Mouse (Mus musculus): Measurements from ENCODE around the gene Ahdc1. TPM values are rescaled to one million over a fixed set of nuclear protein-coding genes. Genes with fewer than 3 reads are reported as not detected.

The Ahdc1 gene
- total and polyA plus RNA-seq, 2 experiments from 2014 or later: 11.0 to 115 TPM

DNA sequence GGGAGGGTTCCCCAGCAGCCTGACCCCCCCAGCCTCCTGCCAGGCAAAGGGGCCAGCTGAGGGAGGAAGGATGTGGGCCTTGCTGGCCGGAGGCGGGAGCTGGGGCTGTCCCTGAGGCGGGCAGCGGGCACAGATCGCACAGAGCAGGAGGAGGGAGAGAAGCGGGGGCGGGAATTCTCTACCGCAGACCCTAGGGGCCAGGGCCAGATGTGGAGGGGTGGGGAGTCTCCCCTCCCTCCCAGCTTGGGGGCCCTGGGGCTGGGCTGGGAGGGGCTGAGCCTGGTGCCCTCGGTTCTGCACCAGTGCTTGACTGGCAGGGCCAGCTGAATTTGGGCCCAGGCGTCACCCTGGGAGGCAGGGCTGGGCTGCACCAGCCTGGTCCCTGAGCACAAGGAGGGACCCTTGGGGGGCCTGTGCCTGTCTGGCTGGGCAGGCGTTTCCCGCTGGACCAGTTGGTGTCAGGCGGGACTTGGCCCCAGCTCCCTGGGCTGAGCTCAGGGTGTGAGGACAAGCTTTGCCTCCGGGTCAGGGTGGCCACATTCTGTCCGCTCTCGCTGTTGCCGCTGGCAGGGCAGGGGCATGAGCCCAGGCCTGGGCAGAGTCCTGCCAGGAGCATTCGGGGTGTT lies 2.3 kb downstream of the Ahdc1 start:
- Histone ChIP-seq H3K4me2 (ENCODE audit: low read depth, low read length, poor library complexity, severe bottlenecking) (peak overlapping the region; percentile 98), H3K27ac (ENCODE audit: low read depth, low read length) (peak overlapping the region; percentile 96), H3K27me3 (ENCODE audit: insufficient read depth, low read length) (peaks cover 5% of the 10 kb centered on the region; the same call in 1 of the 2 replicates), H3K4me1 (ENCODE audit: insufficient read depth, low read length) (peaks cover 32% of the 10 kb centered on the region), H3K9me3 (ENCODE audit: low read length) (no peaks in the 10 kb centered on the region), H3K36me3 (ENCODE audit: insufficient read depth, low read length) (no peaks in the 10 kb centered on the region), H3K9ac (replicated peaks; ENCODE audit: low read length, poor library complexity, severe bottlenecking) (peak overlapping the region; percentile 95), H3K4me3 (ENCODE audit: low read depth, low read length) (peak overlapping the region; percentile 95)
- no peak for TF ChIP-seq CTCF (IDR thresholded peaks at IDR 0.05)
- 2% methylated on average over 16 of the region's 18 CpGs for WGBS
- ATAC-seq (ENCODE audit: low FRiP score) (peak; percentile 13; the same call in 1 of the 2 replicates), DNase-seq (ENCODE audit: low spot score) (peak; percentile 40)

DNA sequence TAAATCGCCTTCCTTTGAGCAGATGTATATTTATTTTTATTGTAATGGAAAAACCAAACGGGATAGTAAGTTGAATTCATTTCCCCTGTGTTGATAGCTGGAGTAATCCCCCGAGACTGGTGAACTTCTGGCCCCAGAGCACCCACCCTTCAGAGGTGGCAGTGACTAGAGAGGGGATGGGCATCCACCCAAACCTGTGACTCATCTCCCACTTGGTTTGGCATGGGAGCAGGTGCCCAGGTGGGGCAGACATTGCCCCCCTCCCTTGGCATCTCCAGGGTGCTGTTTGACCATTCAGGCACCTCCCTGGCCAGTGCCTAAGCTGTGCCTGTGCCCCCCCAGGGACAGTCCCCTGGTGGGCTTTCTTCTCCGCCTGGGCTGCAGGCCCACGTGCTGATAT lies 3.0 kb downstream of the Ahdc1 start:
- H3K36me3 ChIP-seq (ENCODE audit: insufficient read depth, low read length): no peaks in the 10 kb centered on the region
- H3K27me3 ChIP-seq (ENCODE audit: insufficient read depth, low read length): peaks cover 5% of the 10 kb centered on the region; the same call in 1 of the 2 replicates
- DNase-seq (ENCODE audit: low spot score) (no peak), ATAC-seq (ENCODE audit: low FRiP score) (no peak)
- 13% methylated on average over 5 of the region's 5 CpGs for whole genome bisulfite sequencing
- TF ChIP-seq CTCF (IDR thresholded peaks at IDR 0.05): no peak
- peak overlapping the region; percentile 96 for H3K27ac ChIP-seq (ENCODE audit: low read depth, low read length)
- peak overlapping the region; percentile 98 for H3K4me2 ChIP-seq (ENCODE audit: low read depth, low read length, poor library complexity, severe bottlenecking)
- peaks cover 32% of the 10 kb centered on the region for H3K4me1 ChIP-seq (ENCODE audit: insufficient read depth, low read length)
- H3K9ac ChIP-seq (replicated peaks; ENCODE audit: low read length, poor library complexity, severe bottlenecking): peak overlapping the region; percentile 95; the same call in 1 of the 2 replicates
- peak overlapping the region; percentile 95 for H3K4me3 ChIP-seq (ENCODE audit: low read depth, low read length)
- no peaks in the 10 kb centered on the region for H3K9me3 ChIP-seq (ENCODE audit: low read length)

DNA sequence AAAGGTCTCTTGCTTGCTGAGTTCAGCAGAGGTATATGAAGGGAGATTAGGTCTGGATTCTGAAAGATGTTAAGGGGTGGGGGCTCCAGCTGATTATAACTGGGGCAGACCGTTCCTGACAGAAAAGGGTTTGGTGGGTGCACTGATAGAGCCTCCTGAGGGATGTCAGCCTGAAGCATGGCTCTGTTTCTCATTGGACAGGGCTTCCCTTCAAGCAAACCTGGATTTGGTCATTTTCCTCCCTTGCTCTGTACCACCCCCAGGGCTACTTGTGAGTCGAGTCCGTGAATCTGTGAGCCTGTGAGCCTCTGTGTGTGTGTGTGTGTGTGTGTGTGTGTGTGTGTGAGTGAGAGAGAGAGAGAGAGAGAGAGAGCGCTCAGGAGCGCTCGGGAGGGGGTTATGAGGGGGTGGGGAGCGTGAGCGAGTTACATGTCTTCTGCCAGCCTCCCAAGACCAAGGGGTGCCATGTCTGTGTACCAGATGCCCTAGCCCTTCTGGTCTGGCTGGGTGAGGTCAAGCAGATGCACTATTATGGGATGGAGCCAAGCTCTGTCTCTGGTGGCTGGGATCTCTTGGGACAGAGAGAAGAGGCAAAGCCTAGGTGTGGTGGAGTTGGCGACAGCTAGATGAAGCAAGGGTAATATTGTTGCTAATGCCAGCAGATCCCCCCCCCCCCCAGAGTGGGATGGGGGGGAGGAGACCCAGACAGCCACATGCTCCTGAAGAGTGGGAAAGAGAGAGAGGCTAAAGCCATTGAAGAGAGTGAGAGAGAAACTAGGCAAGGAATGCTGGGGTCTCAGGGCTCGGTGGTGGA lies 4.0 kb downstream of the Ahdc1 start:
- ATAC-seq (ENCODE audit: low FRiP score) (no peak), DNase-seq (ENCODE audit: low spot score) (peak; percentile 53)
- H3K4me1 ChIP-seq (ENCODE audit: insufficient read depth, low read length): peaks cover 32% of the 10 kb centered on the region
- H3K4me3 ChIP-seq (ENCODE audit: low read depth, low read length): peak overlapping the region; percentile 95
- H3K9me3 ChIP-seq (ENCODE audit: low read length): no peaks in the 10 kb centered on the region
- H3K27ac ChIP-seq (ENCODE audit: low read depth, low read length): no peak overlapping the region
- H3K36me3 ChIP-seq (ENCODE audit: insufficient read depth, low read length): no peaks in the 10 kb centered on the region
- no peaks in the 10 kb centered on the region for H3K27me3 ChIP-seq (ENCODE audit: insufficient read depth, low read length)
- no peak for TF ChIP-seq CTCF (IDR thresholded peaks at IDR 0.05)
- 17% methylated on average over 10 of the region's 10 CpGs for WGBS
- no peak overlapping the region for H3K9ac ChIP-seq (replicated peaks; ENCODE audit: low read length, poor library complexity, severe bottlenecking)
- H3K4me2 ChIP-seq (ENCODE audit: low read depth, low read length, poor library complexity, severe bottlenecking): peak overlapping the region; percentile 98

DNA sequence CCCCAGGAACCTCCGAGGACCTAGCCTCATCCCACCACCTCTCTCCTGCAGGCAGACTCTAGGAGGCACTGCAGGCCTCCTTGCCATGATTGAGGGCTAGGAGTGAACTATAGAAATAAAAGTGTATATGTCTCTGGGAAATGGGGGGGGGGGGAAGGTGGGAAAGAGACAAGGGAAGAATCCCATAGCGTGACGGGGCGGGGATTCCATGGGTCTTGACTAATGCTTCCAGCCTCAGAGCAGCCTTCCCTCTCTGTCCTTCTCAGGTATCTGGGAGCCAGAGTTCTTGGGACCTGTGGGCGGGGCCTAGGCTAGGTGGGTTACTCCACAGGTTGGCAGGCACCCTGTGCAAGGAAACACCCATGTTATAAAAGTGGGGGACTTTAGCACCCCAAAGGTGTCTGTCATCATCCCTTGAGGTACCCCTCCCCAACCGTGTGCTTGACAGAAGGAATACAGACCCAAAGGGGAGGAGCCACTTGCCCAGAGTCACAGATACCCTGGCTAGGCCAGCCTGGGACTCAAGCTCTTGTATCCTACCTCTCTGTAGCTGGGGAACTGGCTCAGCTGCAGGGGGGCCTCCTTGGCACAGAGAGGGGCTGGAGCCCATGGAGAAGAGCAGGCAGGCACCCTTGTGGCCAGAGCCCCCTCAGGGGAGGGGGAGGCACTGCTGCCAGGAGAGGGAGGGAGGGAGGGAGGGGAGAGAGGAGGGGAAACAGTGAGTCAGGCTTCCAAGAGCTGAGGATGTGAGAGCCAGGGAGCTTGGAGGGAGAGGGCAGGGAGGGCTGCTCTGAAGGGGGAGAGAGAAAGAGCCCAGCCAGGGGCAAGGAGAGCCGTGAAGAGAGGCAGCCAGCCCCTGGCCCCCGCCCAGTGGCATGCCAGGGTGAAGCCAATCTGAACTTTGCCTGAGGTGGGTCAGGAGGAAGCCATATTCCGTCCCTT lies 4.9 kb downstream of the Ahdc1 start:
- no peak for ATAC-seq (ENCODE audit: low FRiP score)
- Histone ChIP-seq H3K4me2 (ENCODE audit: low read depth, low read length, poor library complexity, severe bottlenecking) (peak overlapping the region; percentile 98), H3K4me1 (ENCODE audit: insufficient read depth, low read length) (peaks cover 33% of the 10 kb centered on the region), H3K9ac (replicated peaks; ENCODE audit: low read length, poor library complexity, severe bottlenecking) (peak overlapping the region; percentile 29; the same call in 1 of the 2 replicates), H3K27me3 (ENCODE audit: insufficient read depth, low read length) (no peaks in the 10 kb centered on the region), H3K4me3 (ENCODE audit: low read depth, low read length) (peak overlapping the region; percentile 95; the same call in 1 of the 2 replicates), H3K9me3 (ENCODE audit: low read length) (no peaks in the 10 kb centered on the region), H3K27ac (ENCODE audit: low read depth, low read length) (0 out of 2 replicates have a peak overlapping the region, but pooled peaks have one; percentile 32), H3K36me3 (ENCODE audit: insufficient read depth, low read length) (peaks cover 2% of the 10 kb centered on the region; the same call in 1 of the 2 replicates)
- peak; percentile 52 for TF ChIP-seq CTCF (IDR thresholded peaks at IDR 0.05)
- DNase-seq (ENCODE audit: low spot score): peak; percentile 50
- 37% methylated on average over 9 of the region's 9 CpGs for WGBS

DNA sequence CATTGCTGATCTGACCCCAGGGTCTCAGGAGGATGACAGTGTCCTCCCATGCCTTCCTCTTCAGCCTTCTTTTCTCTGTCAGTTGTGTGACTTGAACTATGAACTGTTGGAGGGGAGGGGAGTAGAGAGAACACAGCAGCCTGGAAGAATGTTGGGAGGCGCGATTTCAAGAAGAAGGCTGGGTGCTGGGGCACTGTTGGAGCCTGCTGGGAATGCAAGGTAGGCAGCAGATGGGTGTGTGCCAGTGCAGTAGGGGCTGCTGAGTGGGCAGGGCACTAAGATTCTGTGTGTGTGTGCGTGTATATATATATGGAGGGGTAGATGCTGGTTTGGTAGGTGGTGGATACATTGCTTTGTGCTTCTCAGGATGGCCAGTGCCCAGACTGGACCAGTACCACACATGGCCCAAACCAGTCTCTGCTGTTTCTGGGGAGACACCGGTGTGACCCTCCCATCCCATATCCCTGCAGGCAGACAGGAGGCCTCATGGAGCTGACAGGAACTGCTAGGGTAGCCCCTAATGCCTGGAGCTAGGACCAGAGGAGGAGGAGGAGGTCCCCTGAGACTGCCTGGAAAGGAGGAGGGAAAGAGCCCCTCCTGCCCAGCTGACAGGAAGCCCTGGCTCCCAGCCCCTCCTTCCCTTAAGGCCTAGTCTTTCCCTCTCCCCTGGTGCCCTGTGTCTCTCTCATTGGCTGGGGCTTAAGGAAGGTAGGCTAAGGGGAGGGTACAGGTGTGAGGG lies 5.8 kb downstream of the Ahdc1 start:
- Histone ChIP-seq H3K27me3 (ENCODE audit: insufficient read depth, low read length) (no peaks in the 10 kb centered on the region), H3K9ac (replicated peaks; ENCODE audit: low read length, poor library complexity, severe bottlenecking) (peak overlapping the region; percentile 36; the same call in 1 of the 2 replicates), H3K27ac (ENCODE audit: low read depth, low read length) (0 out of 2 replicates have a peak overlapping the region, but pooled peaks have one; percentile 32), H3K4me1 (ENCODE audit: insufficient read depth, low read length) (peaks cover 42% of the 10 kb centered on the region), H3K4me2 (ENCODE audit: low read depth, low read length, poor library complexity, severe bottlenecking) (peak overlapping the region; percentile 98), H3K4me3 (ENCODE audit: low read depth, low read length) (no peak overlapping the region), H3K9me3 (ENCODE audit: low read length) (no peaks in the 10 kb centered on the region), H3K36me3 (ENCODE audit: insufficient read depth, low read length) (peaks cover 2% of the 10 kb centered on the region; the same call in 1 of the 2 replicates)
- DNase-seq (ENCODE audit: low spot score) (no peak), ATAC-seq (ENCODE audit: low FRiP score) (no peak)
- WGBS: 43% methylated on average over 4 of the region's 4 CpGs
- TF ChIP-seq CTCF (IDR thresholded peaks at IDR 0.05): no peak
